Mouse (Mus musculus) lung, postnatal 4 days (tissue): ENCODE measurements around the gene Cyp4x1.

ENCODE experiments used
- DNase-seq, 2 experiments: peaks; one replicate each; pipeline ENCODE4 v3.0.0; 2021

The Cyp4x1 gene

DNA sequence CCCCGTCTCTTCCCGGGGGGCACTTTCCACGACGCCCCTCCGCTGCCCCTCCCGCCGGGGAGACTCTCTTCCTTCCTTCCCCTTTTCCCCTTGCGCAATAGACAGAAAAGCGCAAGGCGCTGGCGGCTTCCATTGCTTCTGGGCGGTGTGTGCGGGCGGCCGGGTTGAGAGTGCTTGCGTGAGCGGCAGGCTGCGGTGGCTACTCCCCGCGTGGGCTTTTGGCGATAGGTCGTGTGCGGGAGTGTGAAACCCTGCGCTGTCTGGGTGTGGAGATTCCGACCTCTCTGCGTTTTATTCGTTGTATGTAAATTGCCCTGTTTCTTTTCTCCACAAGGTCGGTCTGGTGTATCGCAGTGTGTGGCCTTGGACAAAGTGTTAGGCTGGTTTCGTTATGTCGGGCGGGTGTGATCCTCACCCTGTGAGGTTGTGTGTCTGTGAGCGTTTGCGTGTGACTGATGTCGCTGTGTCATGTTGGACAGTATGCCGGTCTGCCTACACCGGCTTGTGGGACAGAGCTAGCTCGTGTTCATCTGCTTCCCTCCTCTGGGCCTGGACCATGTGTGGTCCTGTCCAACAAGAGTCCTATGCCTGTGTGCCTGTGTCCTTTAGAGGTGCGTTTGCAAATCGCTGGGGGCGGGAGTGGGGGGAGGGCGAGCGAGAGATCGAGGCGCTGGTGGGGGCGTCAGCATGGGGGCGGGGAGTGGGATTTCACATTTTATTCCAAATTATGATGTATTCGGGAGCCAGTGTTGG, 77.0 kb downstream of the Cyp4x1 start:
- DNase-seq = peak; percentile 48 to 50

DNA sequence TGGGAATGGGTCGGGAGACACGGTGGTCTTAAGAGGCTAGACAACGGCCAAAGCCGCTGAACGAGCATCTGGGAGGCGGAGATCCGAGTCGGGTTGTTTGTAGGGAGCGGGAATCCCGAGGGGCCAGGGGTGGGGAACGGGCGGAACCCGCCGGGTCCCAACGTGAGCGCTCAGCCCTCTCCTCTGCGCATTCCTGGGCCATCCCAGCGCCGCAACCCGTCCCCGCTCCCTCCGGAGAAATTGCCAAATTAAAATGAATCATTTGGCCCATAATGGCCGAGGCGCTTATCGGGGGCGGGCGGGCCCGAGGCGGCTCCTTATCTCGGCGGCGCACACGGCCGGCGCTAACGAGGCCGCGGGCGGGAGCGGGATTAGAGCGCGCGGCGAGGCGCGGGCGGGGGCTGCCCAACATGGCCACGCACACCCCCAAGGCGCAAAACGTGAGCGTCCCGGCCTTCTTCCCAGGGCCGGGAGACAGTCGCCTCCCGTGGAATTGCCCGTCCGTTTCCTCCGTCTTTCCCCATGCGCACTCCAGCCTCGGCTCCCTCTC, 77.6 kb downstream of the Cyp4x1 start, which contains the start of gene Tal1:
TSS of gene Tal1 (plus strand) at position 56 of the 550 bp plus-strand sequence.
- DNase-seq = peak; percentile 68 to 78
